Mouse (Mus musculus) gastrocnemius, adult 2 months (tissue): Measurements from ENCODE around the gene Rhov. TPM values are rescaled to one million over a fixed set of nuclear protein-coding genes. Genes with fewer than 3 reads are reported as not detected.

Experiments used
- DNase-seq: peaks from one replicate; pipeline ENCODE4 v3.0.0; 2022
- H3K27ac ChIP-seq: fragments of 200-600 bp; 2 replicates; pipeline ENCODE4 v1.8.1; 2022; ENCODE audit warnings: mild to moderate bottlenecking
- H3K4me3 ChIP-seq: fragments of 200-600 bp; 2 replicates; pipeline ENCODE4 v1.8.1; 2022; ENCODE audit warnings: mild to moderate bottlenecking, moderate library complexity
- CTCF ChIP-seq: fragments of 200-600 bp; IDR thresholded peaks from 2 replicates; pipeline ENCODE4 v1.8.1; 2022; ENCODE audit warnings: antibody characterized with exemption, mild to moderate bottlenecking, moderate library complexity
- intact Hi-C: fragments of 180-260 bp; cut with DNase I; formaldehyde crosslinking; loops from one replicate; pipeline ENCODE4 v1.15.1; 2025
- total RNA-seq, 2 experiments: library from RNA; stranded (reverse); gene quantifications; 2 replicates each; pipeline ENCODE4 v1.2.3; 2021

Rhov gene
- total RNA-seq, 2 experiments from 2014 or later, result not detected

GRCm38 (mm10) chr2:119287372-119287771 lies 16.3 kb upstream of the Rhov start:
- DNase-seq, result no peak
- Histone ChIP-seq H3K4me3 (no peak overlapping the region), H3K27ac (no peak overlapping the region)
- no peak for TF ChIP-seq CTCF
- intact Hi-C loops, result loop anchor here (10.0 kb wide), 1 partner anchor 253 kb away; the partner anchor contains the start of gene Rpusd2

DNA sequence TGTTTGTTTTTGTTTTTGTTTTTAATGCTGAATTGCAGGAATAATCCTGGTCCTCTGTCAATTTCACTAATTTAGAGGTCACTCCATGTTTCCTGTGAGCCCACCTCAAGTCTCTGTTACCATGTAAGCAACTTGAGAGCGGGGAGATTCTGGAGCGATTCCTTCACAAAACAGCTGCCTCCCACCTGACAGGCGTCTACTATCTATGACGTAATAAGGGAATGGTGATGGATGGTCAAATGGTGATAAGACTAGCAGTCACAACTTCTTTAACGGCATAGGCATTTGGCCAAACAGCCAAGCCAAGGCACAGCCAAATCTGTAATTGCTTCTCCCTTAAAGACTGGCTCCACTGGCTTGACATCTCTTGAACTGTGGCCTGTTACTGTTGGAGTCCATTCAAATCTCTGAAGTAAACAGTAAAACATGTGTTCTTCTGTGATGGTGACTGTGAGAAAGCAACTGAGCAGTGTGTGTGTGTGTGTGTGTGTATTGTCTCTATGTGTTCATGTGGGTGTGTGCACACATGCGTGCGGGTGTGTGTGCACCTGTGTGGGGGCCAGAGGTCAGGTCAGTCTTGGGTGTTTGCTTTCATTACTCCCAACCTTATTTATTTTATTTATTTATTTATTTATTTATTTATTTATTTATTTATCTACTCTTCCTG lies 11.0 kb upstream of the Rhov start:
- H3K27ac ChIP-seq, result no peak overlapping the region
- no peak for DNase-seq
- no peak for TF ChIP-seq CTCF
- intact Hi-C loops, result loop anchor here (10.0 kb wide), 1 partner anchor 247 kb away; the partner anchor contains the start of gene Rpusd2
- H3K4me3 ChIP-seq, result no peak overlapping the region

DNA sequence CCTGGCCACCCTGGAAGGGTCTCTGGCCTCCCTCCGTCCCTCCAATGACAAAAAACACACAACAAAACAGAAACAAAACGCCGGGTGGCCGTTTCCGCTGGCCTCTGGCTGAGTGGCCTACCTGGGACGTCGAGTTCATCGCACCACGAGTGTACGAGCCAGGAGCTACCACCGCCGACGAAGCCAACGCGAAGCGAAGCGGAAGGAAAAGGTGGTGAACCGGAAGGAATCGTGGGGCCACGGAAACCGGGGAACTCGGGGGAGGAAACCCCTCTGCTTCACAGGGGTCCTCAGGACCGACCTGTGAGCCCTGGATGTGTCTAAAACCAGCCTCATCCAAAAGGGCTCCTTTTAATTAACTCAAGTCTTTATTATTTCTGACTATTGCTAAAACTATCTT lies 6.7 kb upstream of the Rhov start:
- no peak for TF ChIP-seq CTCF
- H3K27ac ChIP-seq, result no peak overlapping the region
- no peak for DNase-seq
- H3K4me3 ChIP-seq, result no peak overlapping the region
- intact Hi-C loops, result no loop called here

GRCm38 (mm10) chr2:119276926-119277325 lies 5.9 kb upstream of the Rhov start:
- DNase-seq, result no peak
- H3K4me3 ChIP-seq, result no peak overlapping the region
- H3K27ac ChIP-seq, result no peak overlapping the region
- TF ChIP-seq CTCF, result no peak
- intact Hi-C loops, result no loop called here

DNA sequence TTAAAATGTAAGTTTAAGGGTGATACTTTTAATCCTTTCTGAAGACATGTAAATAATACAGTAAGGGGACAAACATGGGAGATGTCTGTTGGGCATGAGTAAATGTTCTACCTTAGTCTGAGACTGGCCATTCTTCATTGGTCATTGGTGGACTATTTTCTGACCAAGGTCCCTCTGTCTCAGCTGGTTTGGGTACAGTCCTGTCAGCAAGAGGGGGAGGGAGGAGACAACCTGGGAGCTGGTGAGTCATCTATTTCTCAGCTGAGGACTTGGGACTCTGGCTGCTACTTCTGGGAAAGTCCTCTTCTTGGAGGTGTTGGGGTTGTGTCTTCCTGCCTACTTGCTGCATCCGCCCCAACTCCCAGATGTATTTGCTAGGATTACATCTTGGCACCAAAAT lies 3.1 kb upstream of the Rhov start:
- no peak for TF ChIP-seq CTCF
- Histone ChIP-seq H3K4me3 (no peak overlapping the region), H3K27ac (no peak overlapping the region)
- no peak for DNase-seq
- intact Hi-C loops, result no loop called here

DNA sequence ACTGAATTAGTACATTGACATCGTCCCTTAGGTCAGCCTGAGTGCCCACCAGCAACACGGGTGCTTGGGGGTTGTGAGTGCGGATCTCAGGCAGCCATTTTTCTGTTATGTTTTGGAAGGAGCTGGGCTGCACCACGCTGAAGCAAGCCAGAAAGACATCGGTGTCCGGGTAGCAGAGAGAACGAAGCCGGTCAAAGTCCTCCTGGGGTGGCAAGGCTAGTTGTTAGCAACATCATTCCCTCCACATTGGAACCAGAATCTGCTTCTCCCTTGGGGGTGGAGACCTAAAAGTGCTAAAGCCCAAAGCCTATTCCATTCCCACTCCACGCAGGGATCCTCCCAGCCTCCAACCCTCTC lies 808 bp downstream of the Rhov start:
- intact Hi-C loops, result no loop called here
- Histone ChIP-seq H3K27ac (no peak overlapping the region), H3K4me3 (0 out of 2 replicates have a peak overlapping the region, but pooled peaks have one; percentile 72)
- no peak for DNase-seq
- TF ChIP-seq CTCF, result no peak

GRCm38 (mm10) chr2:119263813-119264212 lies 7.3 kb downstream of the Rhov start:
- no peak for DNase-seq
- H3K27ac ChIP-seq, result no peak overlapping the region
- H3K4me3 ChIP-seq, result no peak overlapping the region
- TF ChIP-seq CTCF, result no peak
- intact Hi-C loops, result no loop called here

DNA sequence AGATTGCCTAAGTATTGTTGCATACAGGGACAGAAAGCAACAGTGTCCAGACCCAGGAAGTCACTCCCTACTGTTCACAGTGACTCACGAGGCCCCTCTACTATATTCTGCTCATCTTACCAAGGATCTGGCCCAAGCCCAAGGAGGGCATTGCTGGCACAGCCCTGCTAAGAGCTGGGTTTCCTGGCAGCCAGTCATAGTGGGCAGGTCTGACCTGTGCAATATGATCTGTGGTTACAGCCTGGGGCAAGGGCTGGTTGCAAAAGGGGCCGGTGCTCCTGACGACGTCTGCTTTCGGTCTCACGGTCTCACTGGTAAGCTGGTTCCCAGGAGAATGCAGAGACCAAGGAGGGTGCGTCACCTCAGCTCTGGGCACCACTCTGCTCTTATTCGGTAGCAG lies 8.1 kb downstream of the Rhov start:
- no peak for TF ChIP-seq CTCF
- DNase-seq, result peak; percentile 91
- peak overlapping the region; percentile 59 for H3K4me3 ChIP-seq
- intact Hi-C loops, result no loop called here
- peak overlapping the region; percentile 68 for H3K27ac ChIP-seq

GRCm38 (mm10) chr2:119261326-119261725 lies 9.7 kb downstream of the Rhov start:
- intact Hi-C loops, result no loop called here
- Histone ChIP-seq H3K4me3 (no peak overlapping the region), H3K27ac (no peak overlapping the region)
- DNase-seq, result no peak
- no peak for TF ChIP-seq CTCF

DNA sequence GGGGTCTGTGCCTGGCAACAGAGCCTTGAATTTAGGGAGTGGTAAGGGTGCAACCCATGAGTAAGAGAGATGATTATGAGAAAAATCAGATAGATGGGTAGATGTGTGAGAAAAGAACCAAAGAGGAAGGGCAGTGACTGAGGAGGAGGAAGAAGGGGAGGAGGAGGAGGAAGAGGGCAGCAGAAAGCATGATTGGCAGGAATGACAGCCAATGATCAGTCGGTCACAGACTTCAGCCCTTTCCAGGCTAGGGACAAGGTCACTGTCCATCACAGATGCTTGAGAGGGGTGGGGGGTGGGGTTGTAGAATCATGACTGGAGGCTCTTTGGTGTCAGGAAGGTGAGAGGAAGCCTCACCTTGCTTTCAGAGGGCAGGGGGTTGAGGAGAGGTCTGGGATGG lies 10.6 kb downstream of the Rhov start:
- Histone ChIP-seq H3K4me3 (no peak overlapping the region), H3K27ac (no peak overlapping the region)
- TF ChIP-seq CTCF, result no peak
- intact Hi-C loops, result no loop called here
- DNase-seq, result no peak

- DNase-seq, result no peak
- intact Hi-C loops, result loop anchor here (5.0 kb wide), 1 partner anchor 177 kb away; no protein-coding TSS in a partner anchor
- no peak for TF ChIP-seq CTCF
- Histone ChIP-seq H3K4me3 (no peak overlapping the region), H3K27ac (no peak overlapping the region)
These were observed 16.1 kb downstream of the Rhov start for GRCm38 (mm10) chr2:119254976-119255375.

- intact Hi-C loops, result loop anchor here (1.0 to 5.0 kb wide), 2 partner anchors 37 to 181 kb away; partner anchors contain the start of gene Vps18
- TF ChIP-seq CTCF, result peak; percentile 94
- peak overlapping the region; percentile 25; the same call in 1 of the 2 replicates for H3K27ac ChIP-seq
- H3K4me3 ChIP-seq, result peak overlapping the region; percentile 53
- DNase-seq, result peak; percentile 89
These were observed 20.1 kb downstream of the Rhov start for GRCm38 (mm10) chr2:119250826-119251478.

DNA sequence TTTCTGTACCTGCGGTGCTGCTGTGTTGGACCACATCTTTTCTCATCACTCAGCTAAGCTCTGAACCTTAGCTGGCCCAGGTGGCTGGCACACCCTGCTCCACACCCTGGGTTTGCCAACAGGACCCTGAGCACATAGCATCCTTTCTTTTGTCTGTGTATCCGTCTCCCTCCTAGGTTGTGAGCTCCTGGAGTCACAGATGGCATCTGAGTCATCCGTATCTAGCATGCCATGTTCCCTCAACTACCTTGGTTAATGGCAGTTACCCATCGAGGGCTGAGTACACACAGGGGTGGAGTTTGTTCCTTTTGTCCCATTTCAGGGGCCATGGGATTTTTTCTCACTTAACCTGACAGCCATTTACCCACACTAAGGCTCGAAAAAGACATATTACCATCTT lies 20.7 kb downstream of the Rhov start:
- Histone ChIP-seq H3K4me3 (no peak overlapping the region), H3K27ac (no peak overlapping the region)
- no peak for TF ChIP-seq CTCF
- no peak for DNase-seq
- intact Hi-C loops, result loop anchor here (5.0 kb wide), 1 partner anchor 182 kb away; no protein-coding TSS in a partner anchor
